Mouse (Mus musculus) heart, postnatal 0 days (tissue): Measurements from ENCODE around the gene H2afy.

Experiments used
- CTCF ChIP-seq: IDR thresholded peaks from 2 replicates; pipeline ENCODE4 v1.5.1; 2016; ENCODE audit warnings: antibody characterized with exemption, control low read depth, low read depth
- EP300 ChIP-seq: IDR thresholded peaks from 2 replicates; pipeline ENCODE4 v1.6.1; 2016; ENCODE audit warnings: antibody characterized with exemption, low read depth

- TF ChIP-seq CTCF (no peak), EP300 (no peak)
Observed at GRCm38 (mm10) chr13:56094544-56094943, 41.6 kb downstream of the H2afy start.
